Mouse (Mus musculus): ENCODE measurements around the gene Smim4.

DNA sequence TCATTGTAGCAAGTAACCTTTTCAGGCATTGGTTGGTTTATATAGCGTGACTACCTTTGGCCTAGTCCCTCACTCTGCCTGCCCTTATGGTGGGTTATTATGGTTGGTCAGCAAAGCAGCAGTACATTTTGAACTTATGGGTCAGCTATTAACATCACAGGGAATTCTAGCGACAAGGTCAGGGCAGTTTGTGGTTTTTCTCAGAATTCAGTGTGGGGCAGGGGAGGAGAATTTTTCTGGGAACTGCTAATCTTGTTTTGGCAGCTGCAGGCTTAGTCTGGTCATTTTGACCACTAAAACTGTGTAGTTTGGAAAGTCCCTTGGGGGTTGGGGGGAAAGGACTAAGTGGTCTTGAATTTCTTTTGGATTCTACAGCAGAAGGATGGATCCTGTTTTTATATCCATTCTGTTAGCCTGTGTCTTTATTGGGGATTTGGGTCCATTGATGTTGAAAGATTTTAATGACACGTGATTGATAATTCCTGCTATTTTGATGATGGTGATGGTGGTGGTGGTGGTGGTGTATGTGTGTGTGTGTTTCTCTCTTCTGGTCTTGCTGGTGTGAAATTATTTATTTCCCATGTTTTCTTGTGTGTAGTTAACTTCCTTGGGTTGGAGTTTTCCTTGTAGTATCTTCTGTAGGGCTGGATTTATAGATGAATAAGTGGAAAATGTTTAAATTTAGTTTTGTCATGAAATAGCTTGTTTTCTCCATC, 49.3 kb downstream of the Smim4 start:
- TF ChIP-seq CTCF (IDR thresholded peaks at IDR 0.05; ENCODE audit: low read depth, low read length) (no peak), POLR2A (IDR thresholded peaks at IDR 0.05; ENCODE audit: insufficient read depth, low read length) (no peak)
